In genomic region chr13:38151069-38151588, GRCm38 (mm10) we compare ENCODE assay signal across 8 mouse cellular contexts. TPM values are rescaled to one million over a fixed set of nuclear protein-coding genes. Genes with fewer than 3 reads are reported as not detected.
DNase-seq lines count a peak whose midpoint lies in the region; ATAC-seq and TF ChIP-seq lines count a peak whose summit lies in the region.

Gene Dsp, plus strand, starts transcription at chr13:38151294.

- no peaks in the 10 kb centered on the region for H3K36me3 ChIP-seq in embryonic facial prominence, embryonic 11.5 days (replicated peaks; ENCODE audit: control insufficient read depth, insufficient read depth, low read depth, low read length)
- H3K36me3 ChIP-seq in heart, embryonic 15.5 days, result no peaks in the 10 kb centered on the region
- no peaks in the 10 kb centered on the region for H3K36me3 ChIP-seq in kidney, postnatal 0 days (ENCODE audit: insufficient read depth, low read length)

- DNase-seq in left cerebral cortex, postnatal 4 days, result peak; percentile 30
- no peak for DNase-seq in left cerebral cortex, adult 8-10 months (ENCODE audit: low spot score in 2 of 2)
- peak; percentile 58 for DNase-seq in embryonic facial prominence, embryonic 11.5 days (ENCODE audit: low spot score)
- peak; percentile 61 for DNase-seq in kidney, postnatal 0 days (ENCODE audit: low spot score)
- peak; percentile 63 for DNase-seq in lung, postnatal 25 days (ENCODE audit: low spot score)
- peak; percentile 36 for DNase-seq in retina, postnatal 7 days (ENCODE audit: low read depth, low spot score)

- peaks cover 6% of the 10 kb centered on the region; the same call in 1 of the 2 replicates for H3K4me1 ChIP-seq in embryonic facial prominence, embryonic 11.5 days (ENCODE audit: control insufficient read depth, insufficient read depth, low read length)
- H3K4me1 ChIP-seq in heart, embryonic 15.5 days (replicated peaks), result peaks cover 48% of the 10 kb centered on the region
- peaks cover 9% of the 10 kb centered on the region; the same call in 1 of the 2 replicates for H3K4me1 ChIP-seq in kidney, postnatal 0 days (replicated peaks; ENCODE audit: insufficient read depth, low read length)

- H3K27me3 ChIP-seq in embryonic facial prominence, embryonic 11.5 days (ENCODE audit: control insufficient read depth, insufficient read depth, low read length), result peaks cover 28% of the 10 kb centered on the region
- no peaks in the 10 kb centered on the region for H3K27me3 ChIP-seq in heart, embryonic 15.5 days
- H3K27me3 ChIP-seq in kidney, postnatal 0 days (ENCODE audit: insufficient read depth, low read length), result 0 out of 2 replicates have a peak, but pooled peaks cover 7% of the 10 kb centered on the region

- under 1% methylated on average over 51 of the region's 58 CpGs for WGBS in embryonic facial prominence, embryonic 11.5 days
- 2% methylated on average over 42 of the region's 58 CpGs for WGBS in heart, embryonic 15.5 days
- under 1% methylated on average over 48 of the region's 58 CpGs for WGBS in kidney, postnatal 0 days

- H3K4me3 ChIP-seq in embryonic facial prominence, embryonic 11.5 days (ENCODE audit: low read depth, low read length), result peak within 1 kb of the TSS; percentile 42
- H3K4me3 ChIP-seq in heart, embryonic 15.5 days, result peak within 1 kb of the TSS; percentile 68
- H3K4me3 ChIP-seq in kidney, postnatal 0 days (replicated peaks; ENCODE audit: low read depth, low read length), result peak within 1 kb of the TSS; percentile 46

- intact Hi-C loops in left cerebral cortex, postnatal 4 days (cut with DNase I), result no loop called here

- no peak within 1 kb of the TSS; the same call in 1 of the 2 replicates for H3K27ac ChIP-seq in embryonic facial prominence, embryonic 11.5 days (replicated peaks; ENCODE audit: low read depth, low read length)
- peak within 1 kb of the TSS; percentile 93 for H3K27ac ChIP-seq in heart, embryonic 15.5 days
- peak within 1 kb of the TSS; percentile 76 for H3K27ac ChIP-seq in kidney, postnatal 0 days

- TF ChIP-seq CTCF in kidney, postnatal 0 days (IDR thresholded peaks at IDR 0.05; ENCODE audit: low read depth), result no peak

- no peaks in the 10 kb centered on the region for H3K9me3 ChIP-seq in embryonic facial prominence, embryonic 11.5 days (replicated peaks; ENCODE audit: control insufficient read depth, low read length)
- H3K9me3 ChIP-seq in heart, embryonic 15.5 days (replicated peaks), result no peaks in the 10 kb centered on the region
- H3K9me3 ChIP-seq in kidney, postnatal 0 days (replicated peaks; ENCODE audit: low read length), result no peaks in the 10 kb centered on the region

- H3K4me2 ChIP-seq in embryonic facial prominence, embryonic 11.5 days (ENCODE audit: low read depth, low read length), result peak within 1 kb of the TSS; percentile 86
- peak within 1 kb of the TSS; percentile 71 for H3K4me2 ChIP-seq in heart, embryonic 15.5 days
- peak within 1 kb of the TSS; percentile 77 for H3K4me2 ChIP-seq in kidney, postnatal 0 days (ENCODE audit: low read length)

- H3K9ac ChIP-seq in embryonic facial prominence, embryonic 11.5 days (replicated peaks; ENCODE audit: low read length), result peak within 1 kb of the TSS; percentile 54
- H3K9ac ChIP-seq in heart, embryonic 15.5 days, result peak within 1 kb of the TSS; percentile 79
- H3K9ac ChIP-seq in kidney, postnatal 0 days (ENCODE audit: low read depth, low read length), result peak within 1 kb of the TSS; percentile 48

- ATAC-seq in embryonic facial prominence, embryonic 11.5 days (replicated peaks; ENCODE audit: insufficient number of reproducible peaks, low FRiP score, low TSS enrichment, low read depth), result peak; percentile 56
- ATAC-seq in heart, embryonic 15.5 days (replicated peaks; ENCODE audit: insufficient number of reproducible peaks, insufficient read depth, low FRiP score, low read depth), result peak; percentile 81
- peak; percentile 78 for ATAC-seq in kidney, postnatal 0 days (replicated peaks; ENCODE audit: low FRiP score, low read depth)
- no peak for ATAC-seq in erythroid progenitor cell, adult 5-6 weeks (replicated peaks; ENCODE audit: low FRiP score, poor library complexity, severe bottlenecking)

RNA-seq across cellular contexts. Expression of gene Dsp, which starts in this region (rescaled TPM):
- under 1 TPM; 0.38 to 0.40 TPM for total RNA-seq in left cerebral cortex, postnatal 4 days (2021)
- total RNA-seq in left cerebral cortex, adult 8-10 months (2022), result under 1 TPM; 0.32 to 0.63 (median 0.34) TPM
- polyA plus RNA-seq in embryonic facial prominence, embryonic 11.5 days (2014; fragmentation: Nextera tagmentation; extraction: Ambion mirVana), result 5.7 and 6.1 TPM in 2 replicates
- polyA plus RNA-seq in heart, embryonic 15.5 days (2015; fragmentation: Nextera tagmentation; extraction: Ambion mirVana), result 35.1 and 35.2 TPM in 2 replicates
- polyA plus RNA-seq in kidney, postnatal 0 days (2015; fragmentation: Nextera tagmentation; extraction: Ambion mirVana), result 4.4 and 4.8 TPM in 2 replicates
- not detected in 2 replicates for total RNA-seq in erythroid progenitor cell, adult 5-6 weeks (2015; ENCODE audit: low replicate concordance)
- total RNA-seq in erythroid progenitor cell, adult 5-6 weeks (2017; ENCODE audit: low replicate concordance), result not detected in 2 replicates

Comparison
In these comparisons a context has a peak if more than half of its experiments do, and no peak if none do; other contexts are left out.
1. Peak in DNase-seq in left cerebral cortex, postnatal 4 days; RNA of the gene not detected or under 1 TPM.
2. DNase-seq: peak in embryonic facial prominence, embryonic 11.5 days (single experiment), kidney, postnatal 0 days (single experiment), lung, postnatal 25 days (single experiment) and retina, postnatal 7 days (single experiment); none in left cerebral cortex, adult 8-10 months (0 of 2).
3. Peak in every context shown above with its lines, with median percentiles within 50 percentile points of each other: H3K4me2 ChIP-seq, H3K4me3 ChIP-seq and H3K9ac ChIP-seq.